Mouse (Mus musculus): ENCODE data around the gene 1190007I07Rik. TPM values are rescaled to one million over a fixed set of nuclear protein-coding genes. Genes with fewer than 3 reads are reported as not detected.
A peak's percentile ranks its signal among the peaks of the same experiment; 100 is the strongest.

The 1190007I07Rik gene
- polyA plus RNA-seq, 1 experiment from 2014 or later, result 32.7 TPM

- H3K27me3 ChIP-seq (replicated peaks; ENCODE audit: control insufficient read depth, insufficient read depth, low read length), result no peaks in the 10 kb centered on the region
- 73% methylated on average over 5 of the region's 5 CpGs for WGBS
- H3K36me3 ChIP-seq (ENCODE audit: control insufficient read depth, insufficient read depth, low read length), result peaks cover 8% of the 10 kb centered on the region
- no peaks in the 10 kb centered on the region for H3K9me3 ChIP-seq (ENCODE audit: control insufficient read depth, low read length)
- no peak overlapping the region for H3K4me2 ChIP-seq (ENCODE audit: low read length)
- no peak overlapping the region for H3K9ac ChIP-seq (ENCODE audit: low read depth, low read length)
- H3K4me1 ChIP-seq (ENCODE audit: control insufficient read depth, insufficient read depth, low read depth, low read length), result no peaks in the 10 kb centered on the region
- H3K4me3 ChIP-seq (ENCODE audit: low read length), result no peak overlapping the region
- H3K27ac ChIP-seq (ENCODE audit: low read depth, low read length), result no peak overlapping the region
- ATAC-seq, result no peak
Observed at GRCm38 (mm10) chr10:82652625-82653024, 29.6 kb upstream of the 1190007I07Rik start.

- Histone ChIP-seq H3K4me2 (ENCODE audit: low read length) (no peak overlapping the region), H3K4me1 (ENCODE audit: control insufficient read depth, insufficient read depth, low read depth, low read length) (no peaks in the 10 kb centered on the region), H3K4me3 (ENCODE audit: low read length) (no peak overlapping the region), H3K36me3 (ENCODE audit: control insufficient read depth, insufficient read depth, low read length) (peaks cover 11% of the 10 kb centered on the region), H3K9me3 (ENCODE audit: control insufficient read depth, low read length) (no peaks in the 10 kb centered on the region), H3K27me3 (replicated peaks; ENCODE audit: control insufficient read depth, insufficient read depth, low read length) (no peaks in the 10 kb centered on the region), H3K27ac (ENCODE audit: low read depth, low read length) (no peak overlapping the region), H3K9ac (ENCODE audit: low read depth, low read length) (no peak overlapping the region)
- ATAC-seq, result no peak
- WGBS, result 86% methylated on average over 5 of the region's 5 CpGs
Observed at GRCm38 (mm10) chr10:82651221-82651620, 28.2 kb upstream of the 1190007I07Rik start.

- Histone ChIP-seq H3K27ac (ENCODE audit: low read depth, low read length) (no peak overlapping the region), H3K9me3 (ENCODE audit: control insufficient read depth, low read length) (no peaks in the 10 kb centered on the region), H3K27me3 (replicated peaks; ENCODE audit: control insufficient read depth, insufficient read depth, low read length) (no peaks in the 10 kb centered on the region), H3K4me3 (ENCODE audit: low read length) (no peak overlapping the region), H3K9ac (ENCODE audit: low read depth, low read length) (no peak overlapping the region), H3K4me2 (ENCODE audit: low read length) (no peak overlapping the region), H3K4me1 (ENCODE audit: control insufficient read depth, insufficient read depth, low read depth, low read length) (no peaks in the 10 kb centered on the region), H3K36me3 (ENCODE audit: control insufficient read depth, insufficient read depth, low read length) (peaks cover 26% of the 10 kb centered on the region)
- 94% methylated on average over 17 of the region's 17 CpGs for WGBS
- ATAC-seq, result no peak
Observed at GRCm38 (mm10) chr10:82647205-82647811, 24.3 kb upstream of the 1190007I07Rik start.

GRCm38 (mm10) chr10:82646083-82646482 lies 23.1 kb upstream of the 1190007I07Rik start:
- no peak overlapping the region for H3K4me3 ChIP-seq (ENCODE audit: low read length)
- H3K4me1 ChIP-seq (ENCODE audit: control insufficient read depth, insufficient read depth, low read depth, low read length), result no peaks in the 10 kb centered on the region
- 0 out of 2 replicates have a peak, but pooled peaks have one; percentile 27 for ATAC-seq
- no peaks in the 10 kb centered on the region for H3K27me3 ChIP-seq (replicated peaks; ENCODE audit: control insufficient read depth, insufficient read depth, low read length)
- no peak overlapping the region for H3K9ac ChIP-seq (ENCODE audit: low read depth, low read length)
- WGBS, result 94% methylated on average over 8 of the region's 8 CpGs
- H3K36me3 ChIP-seq (ENCODE audit: control insufficient read depth, insufficient read depth, low read length), result peaks cover 32% of the 10 kb centered on the region
- H3K4me2 ChIP-seq (ENCODE audit: low read length), result no peak overlapping the region
- no peak overlapping the region for H3K27ac ChIP-seq (ENCODE audit: low read depth, low read length)
- H3K9me3 ChIP-seq (ENCODE audit: control insufficient read depth, low read length), result no peaks in the 10 kb centered on the region

- no peak for ATAC-seq
- H3K4me2 ChIP-seq (ENCODE audit: low read length), result no peak overlapping the region
- WGBS, result 93% methylated on average over 9 of the region's 9 CpGs
Observed at GRCm38 (mm10) chr10:82641481-82641880, 18.5 kb upstream of the 1190007I07Rik start.

GRCm38 (mm10) chr10:82639032-82639698 lies 16.1 kb upstream of the 1190007I07Rik start:
- no peak overlapping the region for H3K4me2 ChIP-seq (ENCODE audit: low read length)
- H3K27me3 ChIP-seq (replicated peaks; ENCODE audit: control insufficient read depth, insufficient read depth, low read length), result no peaks in the 10 kb centered on the region
- 87% methylated on average over 8 of the region's 8 CpGs for WGBS
- no peak overlapping the region for H3K27ac ChIP-seq (ENCODE audit: low read depth, low read length)
- no peak overlapping the region for H3K4me3 ChIP-seq (ENCODE audit: low read length)
- ATAC-seq, result no peak
- no peak overlapping the region for H3K9ac ChIP-seq (ENCODE audit: low read depth, low read length)
- H3K36me3 ChIP-seq (ENCODE audit: control insufficient read depth, insufficient read depth, low read length), result peaks cover 20% of the 10 kb centered on the region
- no peaks in the 10 kb centered on the region for H3K9me3 ChIP-seq (ENCODE audit: control insufficient read depth, low read length)
- H3K4me1 ChIP-seq (ENCODE audit: control insufficient read depth, insufficient read depth, low read depth, low read length), result no peaks in the 10 kb centered on the region

More at GRCm38 (mm10) chr10:82641481-82641880, 18.5 kb upstream of the 1190007I07Rik start:
- Histone ChIP-seq H3K4me1 (ENCODE audit: control insufficient read depth, insufficient read depth, low read depth, low read length) (no peaks in the 10 kb centered on the region), H3K4me3 (ENCODE audit: low read length) (no peak overlapping the region), H3K9me3 (ENCODE audit: control insufficient read depth, low read length) (no peaks in the 10 kb centered on the region), H3K36me3 (ENCODE audit: control insufficient read depth, insufficient read depth, low read length) (peaks cover 31% of the 10 kb centered on the region), H3K9ac (ENCODE audit: low read depth, low read length) (no peak overlapping the region), H3K27ac (ENCODE audit: low read depth, low read length) (no peak overlapping the region), H3K27me3 (replicated peaks; ENCODE audit: control insufficient read depth, insufficient read depth, low read length) (no peaks in the 10 kb centered on the region)

GRCm38 (mm10) chr10:82636321-82636720 lies 13.3 kb upstream of the 1190007I07Rik start:
- H3K4me1 ChIP-seq (ENCODE audit: control insufficient read depth, insufficient read depth, low read depth, low read length), result peaks cover 5% of the 10 kb centered on the region
- H3K9ac ChIP-seq (ENCODE audit: low read depth, low read length), result no peak overlapping the region
- H3K27me3 ChIP-seq (replicated peaks; ENCODE audit: control insufficient read depth, insufficient read depth, low read length), result no peaks in the 10 kb centered on the region
- ATAC-seq, result no peak
- H3K36me3 ChIP-seq (ENCODE audit: control insufficient read depth, insufficient read depth, low read length), result peaks cover 16% of the 10 kb centered on the region
- no peaks in the 10 kb centered on the region for H3K9me3 ChIP-seq (ENCODE audit: control insufficient read depth, low read length)
- H3K4me2 ChIP-seq (ENCODE audit: low read length), result no peak overlapping the region
- no peak overlapping the region for H3K27ac ChIP-seq (ENCODE audit: low read depth, low read length)
- over 99% methylated on average over 3 of the region's 3 CpGs for WGBS
- H3K4me3 ChIP-seq (ENCODE audit: low read length), result no peak overlapping the region

GRCm38 (mm10) chr10:82634348-82634747 lies 11.3 kb upstream of the 1190007I07Rik start:
- Histone ChIP-seq H3K27ac (ENCODE audit: low read depth, low read length) (no peak overlapping the region), H3K9ac (ENCODE audit: low read depth, low read length) (no peak overlapping the region), H3K27me3 (replicated peaks; ENCODE audit: control insufficient read depth, insufficient read depth, low read length) (no peaks in the 10 kb centered on the region), H3K4me3 (ENCODE audit: low read length) (no peak overlapping the region), H3K9me3 (ENCODE audit: control insufficient read depth, low read length) (no peaks in the 10 kb centered on the region), H3K4me1 (ENCODE audit: control insufficient read depth, insufficient read depth, low read depth, low read length) (peaks cover 14% of the 10 kb centered on the region), H3K36me3 (ENCODE audit: control insufficient read depth, insufficient read depth, low read length) (peaks cover 13% of the 10 kb centered on the region), H3K4me2 (ENCODE audit: low read length) (no peak overlapping the region)
- 99% methylated on average over 7 of the region's 7 CpGs for WGBS
- ATAC-seq, result no peak

GRCm38 (mm10) chr10:82632496-82633280 lies 9.7 kb upstream of the 1190007I07Rik start:
- Histone ChIP-seq H3K9me3 (ENCODE audit: control insufficient read depth, low read length) (no peaks in the 10 kb centered on the region), H3K36me3 (ENCODE audit: control insufficient read depth, insufficient read depth, low read length) (peaks cover 6% of the 10 kb centered on the region), H3K27me3 (replicated peaks; ENCODE audit: control insufficient read depth, insufficient read depth, low read length) (no peaks in the 10 kb centered on the region), H3K4me1 (ENCODE audit: control insufficient read depth, insufficient read depth, low read depth, low read length) (peaks cover 14% of the 10 kb centered on the region), H3K27ac (ENCODE audit: low read depth, low read length) (no peak overlapping the region), H3K4me3 (ENCODE audit: low read length) (no peak overlapping the region), H3K4me2 (ENCODE audit: low read length) (no peak overlapping the region), H3K9ac (ENCODE audit: low read depth, low read length) (no peak overlapping the region)
- ATAC-seq, result no peak
- WGBS, result 96% methylated on average over 12 of the region's 12 CpGs

Measured in hindbrain, embryonic 16.5 days (tissue).